Mouse (Mus musculus) liver, postnatal 0 days (tissue): ENCODE measurements around the gene Igsf11.

Source experiments
- CTCF ChIP-seq: sonication (generic); IDR thresholded peaks from 2 replicates; pipeline ENCODE4 v1.5.1; 2016; ENCODE audit warnings: antibody characterized with exemption, low read depth
- EP300 ChIP-seq: IDR thresholded peaks from 2 replicates; pipeline ENCODE4 v1.6.1; 2016; ENCODE audit warnings: antibody characterized with exemption, low read depth, mild to moderate bottlenecking

DNA sequence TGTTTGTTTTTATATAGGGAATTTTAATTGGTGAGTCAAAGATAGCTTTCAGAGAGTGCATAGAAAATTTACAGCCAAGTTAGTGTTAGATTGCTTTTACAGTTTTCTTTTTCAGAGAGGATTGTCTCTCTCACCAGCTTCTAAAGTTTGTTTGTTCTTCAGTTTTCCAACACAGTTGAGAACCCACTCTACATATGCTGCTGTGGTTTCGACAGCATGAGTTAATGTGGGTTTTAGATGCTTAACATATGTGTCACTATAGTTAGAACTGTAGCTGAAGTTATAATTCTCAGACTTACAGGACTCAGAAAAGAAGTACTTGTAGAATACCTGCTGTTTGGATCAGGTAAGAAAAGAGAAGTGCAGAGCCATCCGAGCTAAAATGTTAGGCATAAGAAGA, 25.6 kb downstream of the Igsf11 start:
- TF ChIP-seq CTCF (no peak), EP300 (no peak)
